Mouse (Mus musculus): Measurements from ENCODE around the gene Dnase2a. TPM values are rescaled to one million over a fixed set of nuclear protein-coding genes. Genes with fewer than 3 reads are reported as not detected.
A peak's percentile ranks its signal among the peaks of the same experiment; 100 is the strongest.

Dnase2a gene
- polyA plus RNA-seq, 1 experiment from 2014 or later = 4.3 TPM

DNA sequence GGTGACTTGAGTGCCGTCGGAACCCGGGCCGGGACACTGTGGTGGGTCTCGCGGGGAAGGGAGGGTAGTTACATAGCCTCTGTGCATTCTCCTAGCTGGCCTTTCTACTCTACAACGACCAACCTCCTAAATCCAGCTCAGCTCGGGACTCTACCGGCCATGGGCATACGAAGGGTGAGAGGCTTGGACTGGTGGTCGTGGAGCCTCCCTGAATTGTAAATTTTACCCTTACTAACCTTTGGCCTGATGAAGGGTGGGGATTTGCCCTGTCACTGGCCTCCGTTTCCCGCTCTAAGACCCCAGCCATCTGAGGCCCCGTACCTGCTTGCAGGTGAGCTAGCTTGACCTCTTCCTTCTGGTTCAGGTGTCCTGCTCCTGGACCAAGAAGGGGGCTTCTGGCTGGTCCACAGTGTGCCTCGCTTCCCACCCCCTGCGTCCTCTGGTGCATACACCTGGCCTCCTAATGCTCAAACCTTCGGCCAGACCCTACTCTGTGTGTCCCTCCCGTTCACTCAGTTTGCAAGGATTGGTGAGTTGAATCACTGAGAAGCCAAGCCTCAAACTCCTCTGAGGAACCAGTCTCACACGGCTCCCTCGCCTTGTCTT lies 905 bp downstream of the Dnase2a start:
- Histone ChIP-seq H3K4me3 (peak overlapping the region; percentile 61), H3K27me3 (peaks cover 52% of the 10 kb centered on the region), H3K9me3 (replicated peaks) (no peaks in the 10 kb centered on the region), H3K36me3 (no peaks in the 10 kb centered on the region), H3K9ac (peak overlapping the region; percentile 70), H3K4me2 (peak overlapping the region; percentile 95), H3K27ac (no peak overlapping the region), H3K4me1 (replicated peaks) (peaks cover 21% of the 10 kb centered on the region)
- 47% methylated on average over 20 of the region's 20 CpGs for WGBS
- no peak for ATAC-seq (replicated peaks; ENCODE audit: insufficient number of reproducible peaks, insufficient read depth, low FRiP score, low read depth)

DNA sequence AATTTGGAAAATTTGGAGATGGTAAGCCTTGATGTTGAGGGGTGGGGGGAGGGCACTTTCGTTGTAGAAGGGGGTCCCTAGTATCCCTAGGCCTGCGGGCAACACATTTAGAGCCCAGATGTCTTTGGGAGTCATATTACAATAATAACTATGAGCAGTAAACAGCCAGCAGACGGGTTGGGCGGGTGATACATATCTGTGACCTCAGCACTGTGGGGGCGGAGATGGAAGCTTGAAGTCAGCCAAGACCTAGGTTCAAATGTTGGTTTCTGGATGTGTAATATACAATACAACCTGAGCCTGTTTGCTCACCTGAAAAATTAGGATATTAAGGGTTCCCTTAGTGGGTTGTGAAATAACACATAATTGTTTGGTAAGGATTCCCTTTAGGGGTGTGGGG lies 1.6 kb downstream of the Dnase2a start:
- Histone ChIP-seq H3K4me2 (0 out of 2 replicates have a peak overlapping the region, but pooled peaks have one; percentile 95), H3K36me3 (no peaks in the 10 kb centered on the region), H3K9ac (no peak overlapping the region), H3K4me3 (no peak overlapping the region), H3K4me1 (replicated peaks) (peaks cover 21% of the 10 kb centered on the region), H3K9me3 (replicated peaks) (no peaks in the 10 kb centered on the region), H3K27me3 (peaks cover 57% of the 10 kb centered on the region), H3K27ac (no peak overlapping the region)
- ATAC-seq (replicated peaks; ENCODE audit: insufficient number of reproducible peaks, insufficient read depth, low FRiP score, low read depth) = no peak
- 78% methylated on average over 5 of the region's 5 CpGs for WGBS

DNA sequence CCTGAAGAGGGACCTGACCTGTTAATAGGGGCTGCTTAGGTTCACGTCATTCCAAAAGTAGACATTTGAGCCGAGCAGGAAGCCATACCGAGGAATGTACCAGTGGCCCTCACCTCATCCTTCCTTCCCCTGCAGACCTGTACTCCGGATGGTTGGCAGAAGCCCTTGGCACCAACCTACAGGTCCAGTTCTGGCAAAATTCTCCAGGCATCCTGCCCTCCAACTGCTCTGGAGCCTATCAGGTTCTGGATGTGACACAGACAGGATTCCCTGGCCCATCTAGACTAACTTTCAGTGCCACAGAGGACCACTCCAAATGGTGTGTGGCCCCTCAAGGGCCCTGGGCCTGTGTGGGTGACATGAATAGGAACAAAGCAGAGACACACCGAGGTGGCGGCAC lies 2.2 kb downstream of the Dnase2a start:
- Histone ChIP-seq H3K27ac (no peak overlapping the region), H3K4me3 (no peak overlapping the region), H3K4me1 (replicated peaks) (peaks cover 21% of the 10 kb centered on the region), H3K9ac (no peak overlapping the region), H3K9me3 (replicated peaks) (no peaks in the 10 kb centered on the region), H3K4me2 (no peak overlapping the region), H3K27me3 (peaks cover 63% of the 10 kb centered on the region), H3K36me3 (no peaks in the 10 kb centered on the region)
- ATAC-seq (replicated peaks; ENCODE audit: insufficient number of reproducible peaks, insufficient read depth, low FRiP score, low read depth) = no peak
- WGBS = 83% methylated on average over 6 of the region's 6 CpGs

DNA sequence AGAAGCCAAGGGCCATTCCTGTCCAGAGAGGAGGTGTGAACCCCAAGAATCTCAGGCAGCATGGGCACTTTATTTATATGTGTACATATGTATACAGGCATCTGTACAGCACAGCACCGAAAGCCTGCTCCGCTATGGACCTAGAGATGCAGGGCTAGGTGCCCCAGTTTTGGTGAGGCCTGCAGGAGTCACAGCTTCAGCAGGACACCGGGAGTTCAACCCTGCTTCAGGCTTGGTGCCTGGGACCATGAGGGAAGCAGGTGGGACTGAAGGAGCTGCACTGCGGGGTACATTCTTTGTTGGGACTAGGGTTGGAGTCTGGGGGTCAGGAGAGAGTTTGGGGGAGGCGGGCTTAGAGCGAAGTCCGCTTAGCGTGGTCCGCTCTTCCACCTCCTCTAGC lies 3.5 kb downstream of the Dnase2a start:
- no peak overlapping the region for H3K9ac ChIP-seq
- H3K4me1 ChIP-seq (replicated peaks) = peaks cover 21% of the 10 kb centered on the region
- 86% methylated on average over 9 of the region's 9 CpGs for WGBS
- H3K4me3 ChIP-seq = peak overlapping the region; percentile 49; the same call in 1 of the 2 replicates
- H3K36me3 ChIP-seq = no peaks in the 10 kb centered on the region
- no peak for ATAC-seq (replicated peaks; ENCODE audit: insufficient number of reproducible peaks, insufficient read depth, low FRiP score, low read depth)
- H3K27ac ChIP-seq = no peak overlapping the region
- H3K4me2 ChIP-seq = no peak overlapping the region
- H3K9me3 ChIP-seq (replicated peaks) = no peaks in the 10 kb centered on the region
- peaks cover 75% of the 10 kb centered on the region for H3K27me3 ChIP-seq

DNA sequence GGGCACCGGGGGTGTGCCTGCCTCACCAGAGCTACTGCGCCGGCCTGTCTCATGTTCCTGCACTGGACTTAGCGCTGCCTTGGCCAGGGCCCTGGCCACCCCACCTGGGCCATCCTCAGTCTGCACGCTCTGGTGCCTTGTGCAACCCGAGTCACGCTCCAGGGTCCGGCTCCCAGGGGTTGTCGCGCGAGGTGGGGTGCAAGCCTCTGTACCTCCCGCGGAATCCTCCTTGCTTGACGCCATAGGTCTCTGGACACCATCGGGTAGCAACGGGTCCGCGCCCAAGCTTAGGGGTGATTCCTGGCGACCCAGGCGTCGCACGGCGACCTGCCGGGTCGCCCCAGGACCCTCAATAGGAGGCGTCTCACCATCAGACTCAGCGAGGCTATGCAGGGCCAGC lies 4.0 kb downstream of the Dnase2a start:
- no peaks in the 10 kb centered on the region for H3K36me3 ChIP-seq
- 23% methylated on average over 27 of the region's 27 CpGs for WGBS
- no peaks in the 10 kb centered on the region for H3K9me3 ChIP-seq (replicated peaks)
- no peak overlapping the region for H3K27ac ChIP-seq
- H3K27me3 ChIP-seq = peaks cover 80% of the 10 kb centered on the region
- H3K9ac ChIP-seq = no peak overlapping the region
- peak overlapping the region; percentile 49 for H3K4me3 ChIP-seq
- H3K4me1 ChIP-seq (replicated peaks) = peaks cover 21% of the 10 kb centered on the region
- peak overlapping the region; percentile 89 for H3K4me2 ChIP-seq
- no peak for ATAC-seq (replicated peaks; ENCODE audit: insufficient number of reproducible peaks, insufficient read depth, low FRiP score, low read depth)

DNA sequence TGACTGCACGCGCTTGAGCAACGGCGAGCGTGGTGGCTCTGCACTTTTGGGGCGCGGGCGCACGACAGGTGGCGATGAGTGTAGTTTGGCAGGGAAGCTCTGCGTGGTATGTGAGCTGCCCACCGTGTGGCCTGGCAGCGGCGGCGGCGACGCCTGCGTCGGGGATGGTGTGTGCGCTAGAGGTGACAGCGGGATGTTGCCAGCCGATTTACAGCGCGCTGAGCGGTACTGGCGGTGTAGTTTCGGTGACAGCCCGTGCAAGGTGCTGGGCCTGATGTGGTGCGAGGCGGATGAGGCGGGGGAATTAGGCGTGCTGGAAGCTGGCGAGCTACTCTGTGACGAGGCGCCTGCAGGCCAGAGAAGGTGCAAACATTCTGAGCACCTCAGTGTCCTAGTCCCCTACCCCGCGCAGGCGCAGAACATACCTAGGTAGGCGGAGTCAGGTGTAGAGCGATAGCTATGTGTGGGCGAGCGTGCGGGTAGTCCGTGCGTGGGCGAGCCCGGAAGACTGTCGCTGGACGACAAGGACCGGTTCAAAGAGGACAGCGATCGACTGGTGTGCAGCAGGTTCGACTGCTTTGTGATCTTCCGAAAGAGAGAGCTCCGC lies 4.6 kb downstream of the Dnase2a start:
- peaks cover 86% of the 10 kb centered on the region for H3K27me3 ChIP-seq
- H3K4me1 ChIP-seq (replicated peaks) = peaks cover 24% of the 10 kb centered on the region
- no peaks in the 10 kb centered on the region for H3K36me3 ChIP-seq
- no peaks in the 10 kb centered on the region for H3K9me3 ChIP-seq (replicated peaks)
- no peak overlapping the region for H3K27ac ChIP-seq
- H3K4me2 ChIP-seq = peak overlapping the region; percentile 89
- WGBS = under 1% methylated on average over 55 of the region's 55 CpGs
- ATAC-seq (replicated peaks; ENCODE audit: insufficient number of reproducible peaks, insufficient read depth, low FRiP score, low read depth) = no peak
- peak overlapping the region; percentile 27 for H3K9ac ChIP-seq
- H3K4me3 ChIP-seq = peak overlapping the region; percentile 49

DNA sequence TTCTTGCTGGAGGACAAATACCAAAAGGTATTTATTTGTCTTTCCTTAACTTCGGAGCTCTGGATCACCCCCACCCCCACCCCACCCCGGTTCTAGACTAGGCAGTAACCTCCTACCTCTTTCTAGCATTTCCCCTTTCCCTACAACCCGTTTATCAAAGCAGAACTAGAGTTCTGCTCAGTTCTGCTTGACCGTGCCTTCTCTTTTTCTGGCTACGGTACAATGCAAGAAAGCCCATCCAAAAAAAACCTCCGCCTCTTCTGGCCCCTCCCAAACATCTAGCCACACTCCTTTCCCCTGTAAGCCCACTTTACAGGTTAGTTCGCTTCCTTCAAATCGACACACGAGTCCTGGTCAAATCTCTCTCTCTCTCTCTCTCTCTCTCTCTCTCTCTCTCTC lies 5.1 kb downstream of the Dnase2a start:
- peaks cover 91% of the 10 kb centered on the region for H3K27me3 ChIP-seq
- no peak overlapping the region for H3K27ac ChIP-seq
- H3K4me1 ChIP-seq (replicated peaks) = peaks cover 24% of the 10 kb centered on the region
- ATAC-seq (replicated peaks; ENCODE audit: insufficient number of reproducible peaks, insufficient read depth, low FRiP score, low read depth) = no peak
- H3K36me3 ChIP-seq = no peaks in the 10 kb centered on the region
- no peaks in the 10 kb centered on the region for H3K9me3 ChIP-seq (replicated peaks)
- H3K9ac ChIP-seq = peak overlapping the region; percentile 27
- H3K4me2 ChIP-seq = peak overlapping the region; percentile 89
- WGBS = 9% methylated on average over 9 of the region's 9 CpGs
- peak overlapping the region; percentile 49 for H3K4me3 ChIP-seq

DNA sequence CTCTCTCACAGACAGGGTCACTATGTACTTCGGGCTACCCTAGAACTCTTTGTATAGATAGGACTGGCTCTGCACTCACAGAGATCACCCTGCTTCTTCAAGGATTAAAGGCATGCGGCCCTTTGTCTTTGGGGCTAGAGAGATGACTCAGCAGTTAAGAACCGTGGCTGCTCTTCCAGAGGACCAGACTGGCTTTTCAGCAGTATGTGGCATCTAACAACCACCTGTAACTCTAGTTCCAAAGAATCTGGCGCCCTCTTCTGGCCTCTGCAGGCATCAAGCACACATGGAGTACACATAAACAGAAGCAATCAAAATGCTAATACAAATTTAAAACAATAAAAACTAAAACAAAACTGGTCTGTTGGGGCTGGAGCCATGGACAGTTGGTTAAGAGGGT lies 5.6 kb downstream of the Dnase2a start:
- H3K27me3 ChIP-seq = peaks cover 93% of the 10 kb centered on the region
- no peak overlapping the region for H3K4me3 ChIP-seq
- no peak overlapping the region for H3K27ac ChIP-seq
- H3K9me3 ChIP-seq (replicated peaks) = no peaks in the 10 kb centered on the region
- ATAC-seq (replicated peaks; ENCODE audit: insufficient number of reproducible peaks, insufficient read depth, low FRiP score, low read depth) = no peak
- H3K9ac ChIP-seq = no peak overlapping the region
- peak overlapping the region; percentile 89 for H3K4me2 ChIP-seq
- peaks cover 19% of the 10 kb centered on the region for H3K4me1 ChIP-seq (replicated peaks)
- H3K36me3 ChIP-seq = no peaks in the 10 kb centered on the region
- 30% methylated on average over 4 of the region's 4 CpGs for WGBS

DNA sequence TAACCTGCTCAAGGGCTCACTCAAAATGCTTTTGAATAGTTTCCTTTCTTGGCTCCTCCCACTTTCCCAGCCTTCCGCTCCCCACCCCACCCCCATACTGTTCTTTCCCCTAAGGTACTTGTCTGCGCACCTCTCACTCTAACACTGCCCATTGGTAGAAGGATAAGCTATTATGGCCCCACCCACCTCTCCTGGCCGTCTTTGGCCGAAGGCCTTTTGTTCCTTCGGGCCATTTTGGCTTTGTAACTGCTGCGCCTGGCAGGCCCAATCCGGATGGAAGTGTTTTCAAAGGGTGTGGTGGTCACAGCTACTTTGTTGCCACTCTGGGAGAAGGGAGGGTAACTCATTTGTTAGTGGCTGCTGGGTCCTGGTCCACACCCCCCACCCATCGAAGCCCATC lies 6.9 kb downstream of the Dnase2a start:
- Histone ChIP-seq H3K9ac (no peak overlapping the region), H3K4me1 (replicated peaks) (peaks cover 17% of the 10 kb centered on the region), H3K36me3 (no peaks in the 10 kb centered on the region), H3K27me3 (peaks cover 92% of the 10 kb centered on the region), H3K9me3 (replicated peaks) (no peaks in the 10 kb centered on the region), H3K27ac (no peak overlapping the region), H3K4me2 (no peak overlapping the region), H3K4me3 (no peak overlapping the region)
- WGBS = 82% methylated on average over 8 of the region's 8 CpGs
- ATAC-seq (replicated peaks; ENCODE audit: insufficient number of reproducible peaks, insufficient read depth, low FRiP score, low read depth) = no peak

DNA sequence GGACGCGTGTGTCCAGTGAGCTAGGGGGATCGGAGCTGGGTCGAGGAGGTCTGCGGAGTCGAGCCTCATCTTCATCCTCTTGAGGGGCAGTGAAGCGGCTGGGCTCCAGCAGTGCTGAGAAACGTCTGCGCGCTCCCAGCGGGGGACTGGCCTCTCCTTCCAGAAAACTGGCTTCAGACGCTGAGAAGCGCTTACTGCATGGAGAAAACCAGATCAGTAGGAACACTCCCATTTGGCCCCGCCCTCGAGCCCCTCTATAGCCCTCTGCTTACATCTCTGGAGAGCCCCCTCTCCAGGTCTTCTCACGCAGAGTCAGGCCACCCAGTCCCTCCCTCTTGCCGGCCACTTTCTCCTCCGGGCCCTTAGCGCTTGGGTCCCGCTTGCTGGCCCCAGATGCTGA lies 9.4 kb downstream of the Dnase2a start:
- Histone ChIP-seq H3K36me3 (no peaks in the 10 kb centered on the region), H3K27ac (no peak overlapping the region), H3K4me2 (no peak overlapping the region), H3K9ac (no peak overlapping the region), H3K4me1 (replicated peaks) (peaks cover 18% of the 10 kb centered on the region), H3K9me3 (replicated peaks) (no peaks in the 10 kb centered on the region), H3K4me3 (no peak overlapping the region), H3K27me3 (peaks cover 79% of the 10 kb centered on the region)
- ATAC-seq (replicated peaks; ENCODE audit: insufficient number of reproducible peaks, insufficient read depth, low FRiP score, low read depth) = no peak
- 26% methylated on average over 20 of the region's 20 CpGs for WGBS

DNA sequence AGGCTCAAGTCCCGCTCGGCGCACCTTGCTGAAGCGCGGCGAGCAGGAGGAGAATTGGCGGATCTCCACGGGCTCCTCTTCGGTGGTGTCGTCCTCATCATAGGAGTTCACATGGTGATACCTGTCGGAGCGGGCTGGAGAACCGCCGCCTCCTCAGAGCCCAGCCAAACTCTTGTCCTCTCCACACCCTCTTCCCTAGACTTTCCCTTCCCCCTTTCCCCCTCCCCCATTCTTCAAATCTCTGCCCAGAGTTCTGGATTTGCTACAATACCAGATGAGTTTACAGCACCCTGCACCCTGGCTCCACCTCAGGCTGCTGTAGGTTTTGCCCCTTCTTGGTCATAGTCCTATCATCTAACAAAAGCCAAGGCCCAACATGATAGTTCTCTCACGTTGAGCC lies 10.3 kb downstream of the Dnase2a start:
- no peak overlapping the region for H3K27ac ChIP-seq
- no peak for ATAC-seq (replicated peaks; ENCODE audit: insufficient number of reproducible peaks, insufficient read depth, low FRiP score, low read depth)
- 0 out of 2 replicates have a peak, but pooled peaks cover 10% of the 10 kb centered on the region for H3K4me1 ChIP-seq (replicated peaks)
- no peak overlapping the region for H3K9ac ChIP-seq
- H3K4me2 ChIP-seq = no peak overlapping the region
- no peak overlapping the region for H3K4me3 ChIP-seq
- H3K9me3 ChIP-seq (replicated peaks) = no peaks in the 10 kb centered on the region
- peaks cover 76% of the 10 kb centered on the region for H3K27me3 ChIP-seq
- no peaks in the 10 kb centered on the region for H3K36me3 ChIP-seq
- WGBS = 86% methylated on average over 15 of the region's 15 CpGs

DNA sequence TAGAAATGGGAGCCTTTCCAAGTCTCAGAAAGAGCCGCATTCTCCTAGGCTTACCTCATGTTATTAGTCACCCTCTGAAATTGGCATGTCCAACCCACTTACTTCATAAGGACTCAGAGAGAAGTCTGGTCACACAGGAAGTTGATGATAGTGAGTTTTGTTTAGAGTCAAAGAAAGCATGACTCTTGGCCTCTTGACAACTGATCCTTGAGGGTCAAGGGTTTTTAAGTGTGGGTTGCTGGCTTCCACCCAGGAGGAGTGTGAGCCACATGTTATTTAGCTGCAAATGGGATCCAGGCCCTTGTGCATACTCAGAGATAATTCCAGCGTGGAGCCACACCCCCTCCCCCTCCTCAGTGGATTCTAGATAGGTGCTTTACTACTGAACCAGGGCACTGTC lies 13.2 kb downstream of the Dnase2a start:
- H3K4me3 ChIP-seq = no peak overlapping the region
- 0 out of 2 replicates have a peak, but pooled peaks have one; percentile 51 for ATAC-seq (replicated peaks; ENCODE audit: insufficient number of reproducible peaks, insufficient read depth, low FRiP score, low read depth)
- peaks cover 69% of the 10 kb centered on the region for H3K27me3 ChIP-seq
- WGBS = 32% methylated on average over 2 of the region's 2 CpGs
- no peak overlapping the region for H3K9ac ChIP-seq
- 0 out of 2 replicates have a peak, but pooled peaks cover 10% of the 10 kb centered on the region for H3K4me1 ChIP-seq (replicated peaks)
- H3K27ac ChIP-seq = no peak overlapping the region
- H3K9me3 ChIP-seq (replicated peaks) = no peaks in the 10 kb centered on the region
- H3K4me2 ChIP-seq = no peak overlapping the region
- no peaks in the 10 kb centered on the region for H3K36me3 ChIP-seq
